Mouse (Mus musculus) hindbrain, embryonic 11.5 days (tissue): ENCODE results near the gene Zcchc7. TPM values are rescaled to one million over a fixed set of nuclear protein-coding genes. Genes with fewer than 3 reads are reported as not detected.

Source experiments
- ATAC-seq: fragments of 200-750 bp; cut with Nextera tagmentation; 2 replicates; pipeline ENCODE4 v1.8.0; 2017; ENCODE audit warnings: mild to moderate bottlenecking, moderate TSS enrichment, moderate library complexity; ENCODE audit not compliant: low FRiP score
- DNase-seq: peaks from one replicate; pipeline ENCODE4 v3.0.0-alpha.2; 2015; ENCODE audit warnings: low spot score
- H3K27ac ChIP-seq: fragments of 300-500 bp; sonication (generic); 2 replicates; pipeline ENCODE4 v1.5.1; 2014; ENCODE audit warnings: mild to moderate bottlenecking, low read depth, low read length
- H3K27me3 ChIP-seq: fragments of 300-500 bp; sonication (generic); 2 replicates; pipeline ENCODE4 v1.6.1; 2014; ENCODE audit warnings: mild to moderate bottlenecking, low read length, moderate library complexity, mixed read lengths; ENCODE audit not compliant: control insufficient read depth, insufficient read depth
- H3K36me3 ChIP-seq: fragments of 300-500 bp; sonication (generic); 2 replicates; pipeline ENCODE4 v1.6.1; 2014; ENCODE audit warnings: mild to moderate bottlenecking, low read length, moderate library complexity, mixed read lengths; ENCODE audit not compliant: control insufficient read depth, insufficient read depth
- H3K4me1 ChIP-seq: fragments of 300-500 bp; sonication (generic); replicated peaks from 2 replicates; pipeline ENCODE4 v1.6.1; 2014; ENCODE audit warnings: low read length, mixed read lengths; ENCODE audit not compliant: control insufficient read depth, insufficient read depth
- H3K4me2 ChIP-seq: fragments of 300-500 bp; sonication (generic); replicated peaks from 2 replicates; pipeline ENCODE4 v1.6.1; 2014; ENCODE audit warnings: mild to moderate bottlenecking, low read depth, low read length
- H3K4me3 ChIP-seq: fragments of 300-500 bp; sonication (generic); 2 replicates; pipeline ENCODE4 v1.5.1; 2014; ENCODE audit warnings: low read depth, low read length
- H3K9ac ChIP-seq: fragments of 300-500 bp; sonication (generic); 2 replicates; pipeline ENCODE4 v1.6.1; 2014; ENCODE audit warnings: low read depth, low read length
- H3K9me3 ChIP-seq: fragments of 300-500 bp; sonication (generic); 2 replicates; pipeline ENCODE4 v1.6.1; 2016; ENCODE audit warnings: low read length; ENCODE audit not compliant: control insufficient read depth
- WGBS: fragments of 180-500 bp; shearing (Covaris S2); extraction: QIAGEN DNeasy Blood & Tissue Kit; methylation state at CpG from one replicate; pipeline ENCODE4 v1.1.7; 2014; 5-methylcytosine and 5-hydroxymethylcytosine counted together
- polyA plus RNA-seq: library from polyadenylated mRNA; unstranded; fragments of >200 nt; fragmentation: Nextera tagmentation; extraction: Ambion mirVana; gene quantifications from 2 replicates; pipeline ENCODE4 v1.2.1, GENCODE M21; 2014

Gene Zcchc7
- 24.4 and 31.3 TPM in 2 replicates for polyA plus RNA-seq

GRCm38 (mm10) chr4:44755553-44756133, at the start of gene Zcchc7:
TSS of gene Zcchc7 (plus strand) at chr4:44755877.
- H3K4me1 ChIP-seq: no peaks in the 10 kb centered on the region
- H3K9me3 ChIP-seq: no peaks in the 10 kb centered on the region
- H3K36me3 ChIP-seq: no peaks in the 10 kb centered on the region
- peak; percentile 65 for ATAC-seq
- peak within 1 kb of the TSS; percentile 62 for H3K4me2 ChIP-seq
- no peaks in the 10 kb centered on the region for H3K27me3 ChIP-seq
- peak within 1 kb of the TSS; percentile 92 for H3K4me3 ChIP-seq
- 5% methylated on average over 15 of the region's 15 CpGs for WGBS
- peak within 1 kb of the TSS; percentile 94 for H3K27ac ChIP-seq
- DNase-seq: no peak
- peak within 1 kb of the TSS; percentile 95 for H3K9ac ChIP-seq

DNA sequence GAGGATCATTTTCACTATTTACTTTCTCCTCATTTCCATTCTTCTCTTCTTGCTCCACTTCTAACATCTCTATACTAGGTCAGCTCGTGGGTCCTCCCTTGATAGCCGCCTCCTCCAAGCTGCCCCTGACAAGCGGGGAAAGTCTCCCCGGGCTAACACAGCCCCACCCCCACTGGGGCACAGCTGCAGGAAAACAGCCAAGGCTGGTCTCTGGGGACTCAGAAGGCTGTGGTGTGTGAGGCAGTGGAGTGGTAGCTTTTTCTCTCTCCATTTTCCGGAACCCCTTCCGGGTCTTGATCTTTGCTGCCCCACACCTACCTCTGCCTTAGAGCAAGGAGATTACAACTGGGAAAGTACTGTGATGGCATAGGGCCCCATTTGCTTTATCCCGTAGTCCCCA, 49.7 kb upstream of the Zcchc7 start:
- Histone ChIP-seq H3K4me1 (peaks cover 3% of the 10 kb centered on the region; the same call in 1 of the 2 replicates), H3K4me3 (no peak overlapping the region), H3K27ac (no peak overlapping the region), H3K4me2 (no peak overlapping the region), H3K27me3 (peaks cover 84% of the 10 kb centered on the region), H3K9ac (no peak overlapping the region), H3K9me3 (no peaks in the 10 kb centered on the region), H3K36me3 (no peaks in the 10 kb centered on the region)
- 3% methylated on average over 7 of the region's 7 CpGs for WGBS
- ATAC-seq: no peak
- peak; percentile 45 for DNase-seq

DNA sequence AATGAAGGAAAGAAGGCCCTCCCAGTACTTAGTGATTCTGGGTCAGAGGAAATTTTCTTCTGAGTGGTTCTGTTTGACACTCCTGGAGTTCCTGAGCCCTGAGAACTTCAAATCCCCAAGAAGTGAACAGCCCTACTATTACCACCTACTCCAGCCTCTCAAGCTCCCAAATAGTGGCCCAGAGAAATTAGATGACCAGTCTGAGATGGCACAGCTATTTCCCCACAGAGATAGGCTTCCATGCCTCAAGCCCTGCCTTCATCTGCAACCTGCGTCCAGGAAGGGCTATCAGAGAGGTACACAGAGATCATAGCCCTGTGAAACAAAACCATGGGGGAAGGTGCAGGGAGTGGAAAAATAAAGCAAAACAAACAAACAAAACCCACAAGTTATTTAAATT, 48.8 kb upstream of the Zcchc7 start:
- H3K9me3 ChIP-seq: no peaks in the 10 kb centered on the region
- H3K36me3 ChIP-seq: no peaks in the 10 kb centered on the region
- H3K27ac ChIP-seq: no peak overlapping the region
- H3K4me2 ChIP-seq: no peak overlapping the region
- peaks cover 86% of the 10 kb centered on the region for H3K27me3 ChIP-seq
- H3K9ac ChIP-seq: no peak overlapping the region
- H3K4me3 ChIP-seq: no peak overlapping the region
- peaks cover 3% of the 10 kb centered on the region; the same call in 1 of the 2 replicates for H3K4me1 ChIP-seq
- no peak for ATAC-seq
- 33% methylated on average over 1 of the region's 1 CpGs for WGBS
- DNase-seq: no peak

DNA sequence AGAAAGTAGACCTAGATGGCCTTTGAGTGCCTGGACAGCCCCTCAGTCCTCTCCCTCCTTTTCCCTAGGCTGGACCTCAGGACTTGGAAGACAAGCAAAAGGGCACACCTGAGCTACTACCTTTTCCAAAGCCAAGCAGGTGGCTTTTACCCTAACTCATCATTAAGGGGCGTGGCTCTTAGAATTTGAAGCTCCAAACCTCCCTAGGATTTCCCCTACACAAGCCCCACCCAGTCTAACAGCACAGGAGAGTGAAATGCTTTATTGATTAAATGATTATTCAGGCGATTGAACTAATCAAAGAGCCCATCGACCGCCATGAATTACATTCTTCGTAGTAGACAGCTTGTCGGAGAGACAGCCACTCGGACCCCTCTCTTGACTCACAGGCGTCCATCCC, 47.4 kb upstream of the Zcchc7 start:
- ATAC-seq: no peak
- Histone ChIP-seq H3K4me2 (no peak overlapping the region), H3K27ac (no peak overlapping the region), H3K27me3 (peaks cover 82% of the 10 kb centered on the region), H3K9me3 (no peaks in the 10 kb centered on the region), H3K4me1 (peaks cover 3% of the 10 kb centered on the region; the same call in 1 of the 2 replicates), H3K36me3 (no peaks in the 10 kb centered on the region), H3K4me3 (no peak overlapping the region), H3K9ac (no peak overlapping the region)
- WGBS: 50% methylated on average over 8 of the region's 8 CpGs
- no peak for DNase-seq

- Histone ChIP-seq H3K27ac (no peak overlapping the region), H3K4me2 (no peak overlapping the region; the same call in 1 of the 2 replicates), H3K9me3 (no peaks in the 10 kb centered on the region), H3K9ac (no peak overlapping the region), H3K4me3 (no peak overlapping the region), H3K27me3 (peaks cover 82% of the 10 kb centered on the region), H3K4me1 (peaks cover 4% of the 10 kb centered on the region; the same call in 1 of the 2 replicates), H3K36me3 (no peaks in the 10 kb centered on the region)
- ATAC-seq (no peak), DNase-seq (no peak)
These were observed 46.5 kb upstream of the Zcchc7 start for GRCm38 (mm10) chr4:44709091-44709695.

DNA sequence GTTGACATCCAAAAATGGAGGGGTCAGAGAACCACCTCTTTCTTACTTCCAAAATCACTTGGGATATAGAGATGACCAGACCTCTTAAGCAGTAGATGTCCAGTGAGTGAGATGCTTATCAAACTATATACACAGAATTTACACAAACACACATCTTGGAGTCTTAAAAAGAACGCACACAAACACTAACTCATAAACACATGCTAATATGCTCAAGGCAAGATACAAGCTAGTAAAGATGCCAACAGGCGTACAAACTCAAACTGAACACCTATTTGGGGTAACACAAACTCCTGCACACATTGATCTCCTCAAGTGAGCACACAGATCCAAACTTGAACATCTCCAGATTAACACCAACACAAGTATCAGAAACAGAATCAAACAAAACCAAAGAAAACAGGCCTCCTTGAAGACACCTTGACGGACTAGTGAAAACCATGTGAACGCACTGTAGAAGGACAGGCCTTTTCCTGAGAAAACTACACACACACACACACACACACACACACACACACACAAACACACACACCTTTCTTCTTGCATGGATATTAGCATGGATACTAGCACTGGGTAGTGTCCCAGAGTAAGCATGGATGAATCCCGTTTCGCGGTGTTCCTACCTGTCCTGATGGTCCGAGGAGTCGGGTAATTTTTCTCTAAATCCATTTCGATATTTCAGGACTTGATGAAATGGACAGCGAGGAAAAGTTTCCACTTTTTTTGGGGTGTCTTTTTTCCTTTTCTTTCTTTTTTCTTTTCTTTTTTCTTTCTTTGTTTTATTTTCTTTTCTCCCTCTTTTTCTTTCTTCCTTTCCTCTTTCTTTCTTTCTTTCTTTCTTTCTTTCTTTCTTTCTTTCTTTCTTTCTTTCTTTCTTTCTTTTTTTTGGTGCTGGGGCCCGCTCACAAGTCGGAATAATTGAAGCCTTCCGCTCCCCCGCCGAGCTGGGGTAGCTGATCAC, 45.7 kb upstream of the Zcchc7 start, which contains the start of gene Pax5:
Gene Pax5, minus strand, starts transcription at position 748 of the 961 bp plus-strand sequence.
- Histone ChIP-seq H3K4me2 (peak within 1 kb of the TSS; percentile 38), H3K27ac (no peak within 1 kb of the TSS), H3K27me3 (peaks cover 81% of the 10 kb centered on the region), H3K9ac (no peak within 1 kb of the TSS), H3K4me3 (no peak within 1 kb of the TSS), H3K9me3 (no peaks in the 10 kb centered on the region), H3K4me1 (peaks cover 6% of the 10 kb centered on the region; the same call in 1 of the 2 replicates), H3K36me3 (no peaks in the 10 kb centered on the region)
- 24% methylated on average over 16 of the region's 16 CpGs for WGBS
- DNase-seq (peak; percentile 32), ATAC-seq (no peak)

- no peak overlapping the region; the same call in 1 of the 2 replicates for H3K4me2 ChIP-seq
- WGBS: 1% methylated on average over 30 of the region's 30 CpGs
- DNase-seq: no peak
- H3K36me3 ChIP-seq: no peaks in the 10 kb centered on the region
- no peak for ATAC-seq
- no peak overlapping the region for H3K4me3 ChIP-seq
- H3K9ac ChIP-seq: no peak overlapping the region
- no peak overlapping the region for H3K27ac ChIP-seq
- peaks cover 6% of the 10 kb centered on the region; the same call in 1 of the 2 replicates for H3K4me1 ChIP-seq
- H3K9me3 ChIP-seq: no peaks in the 10 kb centered on the region
- peaks cover 80% of the 10 kb centered on the region for H3K27me3 ChIP-seq
These were observed 45.0 kb upstream of the Zcchc7 start for GRCm38 (mm10) chr4:44710701-44711097.

GRCm38 (mm10) chr4:44711136-44711900, 44.4 kb upstream of the Zcchc7 start:
- Histone ChIP-seq H3K4me2 (peak overlapping the region; percentile 38), H3K4me3 (peak overlapping the region; percentile 20), H3K27ac (no peak overlapping the region), H3K9ac (no peak overlapping the region), H3K27me3 (peaks cover 75% of the 10 kb centered on the region), H3K4me1 (peaks cover 6% of the 10 kb centered on the region; the same call in 1 of the 2 replicates), H3K36me3 (no peaks in the 10 kb centered on the region), H3K9me3 (no peaks in the 10 kb centered on the region)
- ATAC-seq: no peak
- peak; percentile 62 for DNase-seq
- WGBS: 2% methylated on average over 25 of the region's 25 CpGs
